Mouse (Mus musculus): Measurements from ENCODE around the gene Hmg20a. TPM values are rescaled to one million over a fixed set of nuclear protein-coding genes. Genes with fewer than 3 reads are reported as not detected.

The Hmg20a gene
- total and polyA plus RNA-seq, 3 experiments: 8.5 to 14.5 (median 13.6) TPM

GRCm38 (mm10) chr9:56501721-56502542 lies 83.5 kb downstream of the Hmg20a start:
- Histone ChIP-seq H3K27me3 (replicated peaks) (no peaks in the 10 kb centered on the region), H3K9ac (ENCODE audit: insufficient read depth, low read depth) (no peak overlapping the region), H3K4me1 (ENCODE audit: control insufficient read depth in 1 of 2, insufficient read depth in 2 of 2) (peaks cover 1 to 15% of the 10 kb centered on the region in 2 experiments; a peak in 3 of 4 replicates), H3K79me2 (replicated peaks; ENCODE audit: control insufficient read depth, extremely low read depth, insufficient read depth, poor library complexity, severe bottlenecking) (no peaks in the 10 kb centered on the region), H3K4me3 (replicated peaks in 1 of 3; ENCODE audit: low read depth in 2 of 3, low read length in 2 of 3, poor library complexity in 1 of 3) (no peak overlapping the region), H3K9me3 (replicated peaks; ENCODE audit: low read length) (no peaks in the 10 kb centered on the region), H3K27ac (ENCODE audit: insufficient read depth, low read depth) (no peak overlapping the region), H3K36me3 (replicated peaks in 1 of 2; ENCODE audit: control insufficient read depth in 1 of 2, insufficient read depth in 1 of 2, low read length in 1 of 2) (peaks cover 0 to under 1% of the 10 kb centered on the region in 2 experiments), H3K4me2 (ENCODE audit: insufficient read depth, low read depth, poor library complexity, severe bottlenecking) (no peak overlapping the region)
- in situ Hi-C loops (cut with MboI; ENCODE audit: low pct_ligation_motif_present, low pct_unique_long_range_greater_than_20kb, low sequenced_read_pairs): loop anchor here (5.0 to 10.0 kb wide), 2 partner anchors 80 to 297 kb away; no protein-coding TSS in a partner anchor
- DNase-seq (ENCODE audit: extremely low read depth): no peak
- TF ChIP-seq UBTF (IDR thresholded peaks at IDR 0.05; ENCODE audit: low read depth, low read length) (no peak), MEF2A (IDR thresholded peaks at IDR 0.05; ENCODE audit: borderline replicate concordance, low read depth, low read length) (no peak), EP300 (IDR thresholded peaks at IDR 0.05; ENCODE audit: low read length) (no peak), MAZ (IDR thresholded peaks at IDR 0.05; ENCODE audit: low read depth, low read length) (no peak), MYC (IDR thresholded peaks at IDR 0.05; ENCODE audit: low read depth, low read length) (no peak), BHLHE40 (IDR thresholded peaks at IDR 0.05; ENCODE audit: low read depth, low read length) (no peak), MXI1 (IDR thresholded peaks at IDR 0.05; ENCODE audit: low read depth, low read length) (no peak), SMC3 (IDR thresholded peaks at IDR 0.05; ENCODE audit: low read depth, low read length) (no peak), GABPA (IDR thresholded peaks at IDR 0.05; ENCODE audit: insufficient replicate concordance, low read depth, low read length) (no peak), MAFK (IDR thresholded peaks at IDR 0.05; ENCODE audit: insufficient replicate concordance, low read length) (no peak)
- dilution Hi-C loops (cut with MboI; ENCODE audit: extremely low pct_ligation_motif_present, extremely low pct_unique_long_range_greater_than_20kb, low sequenced_read_pairs): no loop called here

GRCm38 (mm10) chr9:56502543-56502971 lies 84.1 kb downstream of the Hmg20a start:
- in situ Hi-C loops (cut with MboI; ENCODE audit: low pct_ligation_motif_present, low pct_unique_long_range_greater_than_20kb, low sequenced_read_pairs) (loop anchor here (5.0 to 10.0 kb wide), 2 partner anchors 80 to 298 kb away; no protein-coding TSS in a partner anchor), dilution Hi-C loops (cut with MboI; ENCODE audit: extremely low pct_ligation_motif_present, extremely low pct_unique_long_range_greater_than_20kb, low sequenced_read_pairs) (no loop called here)
- TF ChIP-seq JUN (IDR thresholded peaks at IDR 0.05; ENCODE audit: insufficient read depth, low read depth, low read length) (no peak), SMC3 (IDR thresholded peaks at IDR 0.05; ENCODE audit: low read depth, low read length) (no peak), RAD21 (IDR thresholded peaks at IDR 0.05; ENCODE audit: low read depth, low read length) (no peak), UBTF (IDR thresholded peaks at IDR 0.05; ENCODE audit: low read depth, low read length) (no peak), POLR2AphosphoS2 (IDR thresholded peaks at IDR 0.05; ENCODE audit: low read depth, low read length) (no peak), E2F4 (IDR thresholded peaks at IDR 0.05; ENCODE audit: insufficient replicate concordance, low read depth, low read length) (no peak), CHD1 (IDR thresholded peaks at IDR 0.05; ENCODE audit: low read depth, low read length) (no peak), ZNF384 (IDR thresholded peaks at IDR 0.05; ENCODE audit: low read depth, low read length) (no peak), EP300 (IDR thresholded peaks at IDR 0.05; ENCODE audit: low read length) (no peak), ZC3H11A (IDR thresholded peaks at IDR 0.05; ENCODE audit: low read depth, low read length) (no peak), GABPA (IDR thresholded peaks at IDR 0.05; ENCODE audit: insufficient replicate concordance, low read depth, low read length) (no peak), SIN3A (IDR thresholded peaks at IDR 0.05; ENCODE audit: low read length) (no peak), MXI1 (IDR thresholded peaks at IDR 0.05; ENCODE audit: low read depth, low read length) (no peak), BHLHE40 (IDR thresholded peaks at IDR 0.05; ENCODE audit: low read depth, low read length) (no peak), USF1 (IDR thresholded peaks at IDR 0.05; ENCODE audit: low read depth, low read length) (no peak), USF2 (conservative IDR thresholded peaks at IDR 0.05; ENCODE audit: low read depth, low read length) (no peak), MYC (IDR thresholded peaks at IDR 0.05; ENCODE audit: low read depth, low read length) (no peak)
- Histone ChIP-seq H3K4me3 (replicated peaks in 1 of 3; ENCODE audit: low read depth in 2 of 3, low read length in 2 of 3, poor library complexity in 1 of 3) (no peak overlapping the region), H3K9me3 (replicated peaks; ENCODE audit: low read length) (no peaks in the 10 kb centered on the region), H3K9ac (ENCODE audit: insufficient read depth, low read depth) (no peak overlapping the region), H3K27ac (ENCODE audit: insufficient read depth, low read depth) (no peak overlapping the region), H3K4me2 (ENCODE audit: insufficient read depth, low read depth, poor library complexity, severe bottlenecking) (no peak overlapping the region), H3K36me3 (replicated peaks in 1 of 2; ENCODE audit: control insufficient read depth in 1 of 2, insufficient read depth in 1 of 2, low read length in 1 of 2) (no peaks in the 10 kb centered on the region), H3K4me1 (ENCODE audit: control insufficient read depth in 1 of 2, insufficient read depth in 2 of 2) (peaks cover 2 to 16% of the 10 kb centered on the region in 2 experiments; a peak in 2 of 4 replicates), H3K79me2 (replicated peaks; ENCODE audit: control insufficient read depth, extremely low read depth, insufficient read depth, poor library complexity, severe bottlenecking) (no peaks in the 10 kb centered on the region), H3K27me3 (replicated peaks) (no peaks in the 10 kb centered on the region)
- DNase-seq (ENCODE audit: extremely low read depth): no peak

All from CH12.LX (cell line).